Mouse (Mus musculus): ENCODE measurements around the gene Bicd2. TPM values are rescaled to one million over a fixed set of nuclear protein-coding genes. Genes with fewer than 3 reads are reported as not detected.
A peak's percentile ranks its signal among the peaks of the same experiment; 100 is the strongest.

Bicd2 gene
- total RNA-seq, 2 experiments from 2014 or later = 53.9 to 54.6 TPM

GRCm38 (mm10) chr13:49311642-49312041, 29.7 kb upstream of the Bicd2 start:
- Histone ChIP-seq H3K27ac (no peak overlapping the region), H3K4me3 (no peak overlapping the region)
- DNase-seq (ENCODE audit: extremely low spot score in 1 of 2, low spot score in 2 of 2) = no peak
- TF ChIP-seq CTCF (IDR thresholded peaks at IDR 0.05) = no peak
- intact Hi-C loops (cut with DNase I) = no loop called here

- no peak overlapping the region for H3K4me3 ChIP-seq
- intact Hi-C loops (cut with DNase I) = no loop called here
- TF ChIP-seq CTCF (IDR thresholded peaks at IDR 0.05) = no peak
- H3K27ac ChIP-seq = peak overlapping the region; percentile 61
- DNase-seq (ENCODE audit: extremely low spot score in 1 of 2, low spot score in 2 of 2) = no peak
These were observed 24.8 kb upstream of the Bicd2 start for GRCm38 (mm10) chr13:49316386-49317162.

GRCm38 (mm10) chr13:49317508-49317907, 23.9 kb upstream of the Bicd2 start:
- TF ChIP-seq CTCF (IDR thresholded peaks at IDR 0.05) = no peak
- intact Hi-C loops (cut with DNase I) = no loop called here
- Histone ChIP-seq H3K4me3 (no peak overlapping the region), H3K27ac (peak overlapping the region; percentile 57)
- no peak for DNase-seq (ENCODE audit: extremely low spot score in 1 of 2, low spot score in 2 of 2)

- Histone ChIP-seq H3K27ac (peak overlapping the region; percentile 57; the same call in 1 of the 2 replicates), H3K4me3 (no peak overlapping the region)
- intact Hi-C loops (cut with DNase I) = no loop called here
- no peak for TF ChIP-seq CTCF (IDR thresholded peaks at IDR 0.05)
- no peak for DNase-seq (ENCODE audit: extremely low spot score in 1 of 2, low spot score in 2 of 2)
These were observed 23.5 kb upstream of the Bicd2 start for GRCm38 (mm10) chr13:49317914-49318313.

- TF ChIP-seq CTCF (IDR thresholded peaks at IDR 0.05) = no peak
- H3K27ac ChIP-seq = peak within 1 kb of the TSS; percentile 20
- intact Hi-C loops (cut with DNase I) = loop anchor here (5.0 kb wide), 1 partner anchor 327 kb away; no protein-coding TSS in a partner anchor
- peak; percentile 61 to 62 for DNase-seq (ENCODE audit: extremely low spot score in 1 of 2, low spot score in 2 of 2)
- H3K4me3 ChIP-seq = peak within 1 kb of the TSS; percentile 39
These were observed 21.3 kb upstream of the Bicd2 start, which contains the start of gene Fgd3 for GRCm38 (mm10) chr13:49320040-49320439. Fgd3 (minus strand) TSS chr13:49320311.

GRCm38 (mm10) chr13:49320514-49320913, 20.9 kb upstream of the Bicd2 start:
- peak overlapping the region; percentile 39 for H3K4me3 ChIP-seq
- DNase-seq (ENCODE audit: extremely low spot score in 1 of 2, low spot score in 2 of 2) = no peak
- TF ChIP-seq CTCF (IDR thresholded peaks at IDR 0.05) = no peak
- intact Hi-C loops (cut with DNase I) = loop anchor here (5.0 kb wide), 1 partner anchor 327 kb away; no protein-coding TSS in a partner anchor
- peak overlapping the region; percentile 20; the same call in 1 of the 2 replicates for H3K27ac ChIP-seq

GRCm38 (mm10) chr13:49321452-49321851, 19.9 kb upstream of the Bicd2 start:
- Histone ChIP-seq H3K4me3 (no peak overlapping the region), H3K27ac (peak overlapping the region; percentile 74; the same call in 1 of the 2 replicates)
- no peak for DNase-seq (ENCODE audit: extremely low spot score in 1 of 2, low spot score in 2 of 2)
- no peak for TF ChIP-seq CTCF (IDR thresholded peaks at IDR 0.05)
- intact Hi-C loops (cut with DNase I) = loop anchor here (5.0 kb wide), 1 partner anchor 326 kb away; no protein-coding TSS in a partner anchor

GRCm38 (mm10) chr13:49322169-49322568, 19.2 kb upstream of the Bicd2 start:
- H3K4me3 ChIP-seq = no peak overlapping the region
- H3K27ac ChIP-seq = peak overlapping the region; percentile 74
- intact Hi-C loops (cut with DNase I) = loop anchor here (5.0 kb wide), 1 partner anchor 325 kb away; no protein-coding TSS in a partner anchor
- DNase-seq (ENCODE audit: extremely low spot score in 1 of 2, low spot score in 2 of 2) = no peak
- no peak; the same call in 1 of the 2 replicates for TF ChIP-seq CTCF (IDR thresholded peaks at IDR 0.05)

GRCm38 (mm10) chr13:49322739-49323138, 18.6 kb upstream of the Bicd2 start:
- Histone ChIP-seq H3K4me3 (no peak overlapping the region), H3K27ac (peak overlapping the region; percentile 74)
- TF ChIP-seq CTCF (IDR thresholded peaks at IDR 0.05) = no peak
- intact Hi-C loops (cut with DNase I) = loop anchor here (5.0 kb wide), 1 partner anchor 325 kb away; no protein-coding TSS in a partner anchor
- peak; percentile 46 to 49 for DNase-seq (ENCODE audit: extremely low spot score in 1 of 2, low spot score in 2 of 2)

GRCm38 (mm10) chr13:49324871-49325270, 16.5 kb upstream of the Bicd2 start:
- Histone ChIP-seq H3K27ac (no peak overlapping the region), H3K4me3 (no peak overlapping the region)
- no peak for DNase-seq (ENCODE audit: extremely low spot score in 1 of 2, low spot score in 2 of 2)
- intact Hi-C loops (cut with DNase I) = loop anchor here (5.0 kb wide), 1 partner anchor 322 kb away; no protein-coding TSS in a partner anchor
- TF ChIP-seq CTCF (IDR thresholded peaks at IDR 0.05) = no peak

- Histone ChIP-seq H3K27ac (no peak overlapping the region), H3K4me3 (no peak overlapping the region)
- intact Hi-C loops (cut with DNase I) = no loop called here
- peak; percentile 56 for DNase-seq (ENCODE audit: extremely low spot score in 1 of 2, low spot score in 2 of 2)
- TF ChIP-seq CTCF (IDR thresholded peaks at IDR 0.05) = peak; percentile 62
These were observed 14.9 kb upstream of the Bicd2 start for GRCm38 (mm10) chr13:49326246-49327206.
